Mouse (Mus musculus) myocyte (in vitro differentiated cells): ENCODE results near the gene Fam214a.

Source experiments
- CEBPB ChIP-seq: IDR thresholded peaks from 2 replicates; pipeline ENCODE4 v1.6.1; 2011; ENCODE audit warnings: mild to moderate bottlenecking, moderate library complexity; ENCODE audit not compliant: poor library complexity, insufficient read depth, severe bottlenecking
- E2F4 ChIP-seq: IDR thresholded peaks from one replicate; pipeline ENCODE4 v1.6.1; 2011; ENCODE audit warnings: mild to moderate bottlenecking, control low read depth, moderate library complexity; ENCODE audit not compliant: insufficient read depth
- MAX ChIP-seq: IDR thresholded peaks from one replicate; pipeline ENCODE4 v1.6.1; 2011; ENCODE audit warnings: low read depth, mild to moderate bottlenecking, control low read depth
- MYOD1 ChIP-seq, 3 experiments: IDR thresholded peaks; one replicate each; pipeline ENCODE4 v1.6.1; 2011; ENCODE audit warnings: control low read depth in 2 of 3, low read depth in 2 of 3, mild to moderate bottlenecking in 2 of 3, moderate library complexity in 1 of 3; ENCODE audit not compliant: insufficient read length in 2 of 3, control insufficient read depth in 1 of 3
- MYOG ChIP-seq, 3 experiments: IDR thresholded peaks; one replicate each; pipeline ENCODE4 v1.6.1; 2011; ENCODE audit warnings: control low read depth in 2 of 3, low read depth in 2 of 3, mild to moderate bottlenecking in 2 of 3; ENCODE audit not compliant: insufficient read length in 2 of 3, control insufficient read depth in 1 of 3, insufficient read depth in 1 of 3
- POLR2A ChIP-seq: IDR thresholded peaks from one replicate; pipeline ENCODE4 v1.6.1; 2011; ENCODE audit warnings: low read depth, mild to moderate bottlenecking, control low read depth, moderate library complexity; ENCODE audit not compliant: insufficient read length
- POLR2AphosphoS2 ChIP-seq: IDR thresholded peaks from one replicate; pipeline ENCODE4 v1.6.1; 2011; ENCODE audit warnings: low read depth, control low read depth; ENCODE audit not compliant: insufficient read length
- TCF12 ChIP-seq: IDR thresholded peaks from one replicate; pipeline ENCODE4 v1.6.1; 2011; ENCODE audit warnings: mild to moderate bottlenecking, control low read depth; ENCODE audit not compliant: poor library complexity, insufficient read depth, severe bottlenecking
- USF1 ChIP-seq: IDR thresholded peaks from one replicate; pipeline ENCODE4 v1.6.1; 2011; ENCODE audit warnings: low read depth, mild to moderate bottlenecking, control low read depth, moderate library complexity

GRCm38 (mm10) chr9:74935289-74935688 lies 17.4 kb upstream of the Fam214a start:
- TF ChIP-seq POLR2A (no peak), E2F4 (no peak), CEBPB (no peak), POLR2AphosphoS2 (no peak), MYOG (IDR thresholded peaks at IDR 0.05; ENCODE audit: control insufficient read depth in 1 of 3, insufficient read depth in 1 of 3, insufficient read length in 2 of 3, low read depth in 2 of 3) (no peak), TCF12 (no peak), MAX (no peak), USF1 (no peak), MYOD1 (IDR thresholded peaks at IDR 0.05; ENCODE audit: control insufficient read depth in 1 of 3, insufficient read length in 2 of 3, low read depth in 2 of 3) (no peak)
